Mouse (Mus musculus) liver, adult (tissue): Measurements from ENCODE around the gene Fam71f2.

Experiments
- GATA4 ChIP-seq: IDR thresholded peaks from 2 replicates; pipeline ENCODE4 v1.6.1; 2014; ENCODE audit warnings: mild to moderate bottlenecking, low read length; ENCODE audit not compliant: insufficient replicate concordance

The Fam71f2 gene

GRCm38 (mm10) chr6:29279293-29279692, at the start of gene Fam71f2:
Gene Fam71f2 (plus strand): TSS chr6:29279593.
- no peak for TF ChIP-seq GATA4

- no peak for TF ChIP-seq GATA4
These were observed 49.0 kb upstream of the Fam71f2 start for GRCm38 (mm10) chr6:29230386-29230785.

- TF ChIP-seq GATA4: no peak
These were observed 47.6 kb upstream of the Fam71f2 start for GRCm38 (mm10) chr6:29231799-29232198.

- TF ChIP-seq GATA4: no peak
These were observed 47.1 kb upstream of the Fam71f2 start for GRCm38 (mm10) chr6:29232321-29232720.

- no peak for TF ChIP-seq GATA4
These were observed 45.7 kb upstream of the Fam71f2 start for GRCm38 (mm10) chr6:29233710-29234109.

GRCm38 (mm10) chr6:29234272-29234671, 45.1 kb upstream of the Fam71f2 start:
- no peak for TF ChIP-seq GATA4

GRCm38 (mm10) chr6:29240806-29241205, 38.6 kb upstream of the Fam71f2 start:
- no peak for TF ChIP-seq GATA4

GRCm38 (mm10) chr6:29241697-29242096, 37.7 kb upstream of the Fam71f2 start:
- no peak for TF ChIP-seq GATA4

- no peak for TF ChIP-seq GATA4
These were observed 37.1 kb upstream of the Fam71f2 start for GRCm38 (mm10) chr6:29242265-29242664.

- no peak for TF ChIP-seq GATA4
These were observed 33.9 kb upstream of the Fam71f2 start for GRCm38 (mm10) chr6:29245272-29246120.

GRCm38 (mm10) chr6:29246183-29246582, 33.2 kb upstream of the Fam71f2 start:
- TF ChIP-seq GATA4: no peak

- no peak for TF ChIP-seq GATA4
These were observed 32.8 kb upstream of the Fam71f2 start for GRCm38 (mm10) chr6:29246585-29246984.

GRCm38 (mm10) chr6:29247072-29247471, 32.3 kb upstream of the Fam71f2 start:
- no peak for TF ChIP-seq GATA4

- TF ChIP-seq GATA4: no peak
These were observed 20.0 kb upstream of the Fam71f2 start for GRCm38 (mm10) chr6:29259418-29259817.

- TF ChIP-seq GATA4: no peak
These were observed 17.6 kb upstream of the Fam71f2 start for GRCm38 (mm10) chr6:29261831-29262230.

- TF ChIP-seq GATA4: no peak
These were observed 15.5 kb upstream of the Fam71f2 start for GRCm38 (mm10) chr6:29263650-29264455.
